Mouse (Mus musculus): ENCODE data around the gene 3110021N24Rik. TPM values are rescaled to one million over a fixed set of nuclear protein-coding genes. Genes with fewer than 3 reads are reported as not detected.

Gene 3110021N24Rik
- polyA plus RNA-seq, 1 experiment, result 0.11 TPM

DNA sequence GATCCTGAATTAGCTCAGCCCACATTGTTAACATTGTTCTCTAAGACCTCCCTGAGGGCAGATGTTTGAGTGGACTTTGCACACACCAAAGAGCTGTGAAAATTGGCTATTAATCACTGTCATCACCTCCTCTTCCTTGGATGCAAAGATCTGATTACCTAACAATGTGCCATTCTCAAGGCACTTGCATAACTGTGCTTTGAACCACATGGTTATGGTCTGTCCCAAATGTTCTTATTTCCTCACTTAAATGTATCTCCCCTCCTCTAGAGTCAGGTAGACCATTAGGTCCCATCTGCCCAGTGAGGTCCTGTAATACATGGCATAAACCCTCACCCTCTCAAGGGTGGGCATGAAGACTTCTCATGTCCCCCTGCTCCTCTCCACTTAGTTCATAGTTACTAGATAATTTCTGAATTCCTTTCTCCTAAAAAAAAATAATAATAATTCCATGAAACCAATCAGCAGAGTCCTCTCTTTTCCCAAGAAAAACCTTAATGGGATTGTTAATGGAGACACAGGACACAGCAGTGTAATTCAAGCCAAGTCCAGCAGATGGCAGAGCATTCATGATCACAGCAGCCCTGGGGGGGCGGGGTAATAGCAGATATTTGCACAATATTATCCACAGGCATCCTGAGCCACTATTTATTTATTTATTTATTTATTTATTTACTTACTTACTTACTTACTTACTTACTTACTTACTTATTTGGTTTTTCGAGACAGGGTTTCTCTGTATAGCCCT lies 78.8 kb downstream of the 3110021N24Rik start:
- peak; percentile 67 for DNase-seq (ENCODE audit: low read depth)
- TF ChIP-seq CTCF (IDR thresholded peaks at IDR 0.05; ENCODE audit: borderline replicate concordance, extremely low read depth, insufficient read depth, insufficient read length), result peak; percentile 71; the same call in 1 of the 2 replicates
- no peak for TF ChIP-seq POLR2A (IDR thresholded peaks at IDR 0.05; ENCODE audit: borderline replicate concordance, extremely low read depth, insufficient read depth, insufficient read length, poor library complexity, severe bottlenecking)

DNA sequence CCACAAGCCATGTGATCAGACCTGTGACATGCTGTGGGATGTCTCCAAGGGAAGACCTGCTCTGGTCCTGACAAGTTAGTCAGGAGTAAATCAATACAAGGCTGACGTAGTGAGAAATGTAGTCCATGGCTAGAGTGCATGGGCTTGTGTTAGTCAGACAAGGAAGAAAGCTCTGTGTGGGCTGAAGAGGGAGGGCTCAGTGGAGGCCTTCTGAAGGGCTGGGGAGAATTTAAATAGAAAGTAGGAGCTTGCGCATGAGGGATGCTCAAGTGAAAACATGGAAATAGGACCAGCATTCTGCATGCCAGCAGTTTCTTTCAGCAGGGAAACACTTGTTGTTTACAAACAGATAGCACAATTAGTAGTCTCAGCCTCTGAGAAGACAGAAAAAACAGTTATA lies 84.1 kb downstream of the 3110021N24Rik start:
- TF ChIP-seq POLR2A (IDR thresholded peaks at IDR 0.05; ENCODE audit: borderline replicate concordance, extremely low read depth, insufficient read depth, insufficient read length, poor library complexity, severe bottlenecking), result no peak
- no peak for DNase-seq (ENCODE audit: low read depth)

DNA sequence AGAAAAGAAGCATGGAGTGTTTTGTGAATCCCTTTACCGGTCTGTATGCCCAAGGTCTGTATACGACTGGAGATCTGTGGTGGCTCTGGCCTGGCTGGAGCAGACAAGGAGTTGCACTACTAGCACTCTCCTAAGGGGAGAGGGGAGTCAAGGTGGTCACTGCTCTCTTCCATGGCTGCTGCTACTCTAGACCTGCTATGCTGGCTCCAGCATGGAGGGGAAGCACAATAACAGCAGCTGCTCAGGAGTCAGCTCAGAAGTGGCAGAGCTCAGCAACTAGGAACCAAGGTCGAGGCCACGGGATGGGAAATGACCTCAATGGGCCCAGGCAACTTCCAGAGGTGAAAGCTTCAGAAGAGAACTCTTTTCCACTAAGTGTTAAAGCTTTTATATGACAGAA lies 91.7 kb downstream of the 3110021N24Rik start:
- no peak for DNase-seq (ENCODE audit: low read depth)
- no peak for TF ChIP-seq CTCF (IDR thresholded peaks at IDR 0.05; ENCODE audit: borderline replicate concordance, extremely low read depth, insufficient read depth, insufficient read length)
- TF ChIP-seq POLR2A (IDR thresholded peaks at IDR 0.05; ENCODE audit: borderline replicate concordance, extremely low read depth, insufficient read depth, insufficient read length, poor library complexity, severe bottlenecking), result no peak

DNA sequence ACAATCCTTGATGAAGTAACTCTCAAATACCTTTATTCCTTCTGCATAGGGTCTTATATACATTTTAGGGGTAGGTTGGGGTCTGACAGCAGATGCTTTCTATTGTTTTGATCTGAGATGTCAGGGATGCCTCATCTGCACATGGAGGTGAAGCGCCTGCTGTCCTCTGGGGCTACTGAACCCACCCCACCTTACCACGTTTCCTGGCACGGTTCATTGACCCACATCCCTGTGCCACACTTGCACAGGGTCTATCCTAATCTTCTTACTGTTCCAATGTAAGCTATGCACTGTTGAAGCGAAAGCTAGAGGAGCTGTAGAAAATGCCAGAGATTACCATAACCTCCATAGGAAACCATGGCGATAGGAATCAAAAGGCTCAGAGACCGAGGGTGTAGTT lies 92.1 kb downstream of the 3110021N24Rik start:
- no peak for DNase-seq (ENCODE audit: low read depth)
- TF ChIP-seq CTCF (IDR thresholded peaks at IDR 0.05; ENCODE audit: borderline replicate concordance, extremely low read depth, insufficient read depth, insufficient read length) (no peak), POLR2A (IDR thresholded peaks at IDR 0.05; ENCODE audit: borderline replicate concordance, extremely low read depth, insufficient read depth, insufficient read length, poor library complexity, severe bottlenecking) (no peak)

DNA sequence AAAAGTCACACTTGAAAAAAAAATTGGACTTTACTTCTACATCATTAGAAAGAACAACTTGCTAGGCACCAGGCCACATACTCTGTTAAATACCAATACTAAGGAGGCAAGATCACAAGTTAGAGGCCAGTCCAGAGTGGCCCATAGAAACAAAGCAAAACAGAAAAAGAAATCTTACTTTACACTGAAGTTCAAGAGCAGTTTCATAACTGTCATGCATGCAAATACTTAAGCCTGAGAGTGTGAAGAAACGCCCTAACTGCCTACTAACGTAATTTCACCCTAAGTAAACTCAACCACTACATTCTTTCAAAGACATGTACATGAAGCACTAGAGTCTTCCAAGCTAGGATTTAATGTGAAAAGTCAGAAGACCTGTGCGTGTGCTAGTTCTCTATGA lies 106.2 kb downstream of the 3110021N24Rik start:
- DNase-seq (ENCODE audit: low read depth), result no peak
- TF ChIP-seq POLR2A (IDR thresholded peaks at IDR 0.05; ENCODE audit: borderline replicate concordance, extremely low read depth, insufficient read depth, insufficient read length, poor library complexity, severe bottlenecking), result no peak
- no peak for TF ChIP-seq CTCF (IDR thresholded peaks at IDR 0.05; ENCODE audit: borderline replicate concordance, extremely low read depth, insufficient read depth, insufficient read length)

DNA sequence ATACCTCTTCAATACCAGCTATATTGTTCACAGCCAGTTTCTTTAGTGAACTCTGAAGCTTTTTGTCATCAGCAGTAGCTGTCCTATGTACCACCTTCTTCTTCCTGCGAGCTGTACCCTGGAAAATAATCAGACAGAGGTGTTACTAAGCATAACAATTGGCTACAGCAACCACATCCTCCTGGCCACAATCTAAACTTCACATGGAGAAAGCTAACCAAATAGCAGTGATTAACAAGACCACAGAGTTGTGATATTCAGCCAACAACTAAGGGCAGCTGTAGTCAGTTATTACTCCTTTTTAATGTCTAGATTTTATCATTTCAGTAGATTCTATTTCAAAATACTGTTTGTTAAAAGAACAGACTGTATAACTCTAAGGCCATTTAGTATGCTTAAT lies 106.6 kb downstream of the 3110021N24Rik start:
- no peak for DNase-seq (ENCODE audit: low read depth)
- TF ChIP-seq POLR2A (IDR thresholded peaks at IDR 0.05; ENCODE audit: borderline replicate concordance, extremely low read depth, insufficient read depth, insufficient read length, poor library complexity, severe bottlenecking) (no peak), CTCF (IDR thresholded peaks at IDR 0.05; ENCODE audit: borderline replicate concordance, extremely low read depth, insufficient read depth, insufficient read length) (no peak)

DNA sequence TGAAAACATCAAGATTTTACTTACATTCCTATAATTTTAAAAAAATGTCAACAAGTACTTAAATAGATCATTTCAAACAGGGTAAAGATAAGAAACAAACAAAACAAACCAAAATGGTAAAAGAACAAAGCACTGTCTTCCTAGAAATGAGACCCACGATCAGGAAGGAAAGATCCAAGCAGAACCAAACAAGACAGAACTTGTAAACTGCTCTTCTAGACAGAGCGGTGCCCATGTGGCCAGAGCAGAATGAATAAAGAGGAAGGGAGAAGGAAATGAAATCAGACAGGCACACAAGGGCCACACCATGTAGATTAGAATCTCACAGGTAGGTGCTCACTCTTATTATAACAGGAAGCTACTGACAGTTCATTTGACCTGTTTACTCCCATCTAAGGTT lies 107.2 kb downstream of the 3110021N24Rik start:
- TF ChIP-seq CTCF (IDR thresholded peaks at IDR 0.05; ENCODE audit: borderline replicate concordance, extremely low read depth, insufficient read depth, insufficient read length) (no peak), POLR2A (IDR thresholded peaks at IDR 0.05; ENCODE audit: borderline replicate concordance, extremely low read depth, insufficient read depth, insufficient read length, poor library complexity, severe bottlenecking) (no peak)
- no peak for DNase-seq (ENCODE audit: low read depth)

DNA sequence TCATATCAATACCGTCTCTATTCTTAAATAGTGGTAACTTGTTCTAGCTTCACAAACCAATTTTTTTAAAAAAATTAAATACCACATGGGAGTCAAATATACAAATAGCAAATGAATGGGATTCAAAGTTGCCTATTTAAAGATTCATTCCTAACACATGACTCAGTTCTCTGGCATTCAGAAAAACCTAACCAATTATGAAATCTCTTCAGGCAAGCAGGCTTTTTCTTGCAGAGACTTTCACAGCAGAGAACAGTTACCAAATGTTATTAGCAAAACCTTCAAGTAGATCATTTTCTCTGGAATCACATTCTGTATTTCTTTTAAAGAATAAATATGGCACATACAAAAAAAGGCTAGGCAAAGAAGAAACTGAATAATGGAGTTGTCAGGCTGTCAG lies 111.2 kb downstream of the 3110021N24Rik start:
- TF ChIP-seq CTCF (IDR thresholded peaks at IDR 0.05; ENCODE audit: borderline replicate concordance, extremely low read depth, insufficient read depth, insufficient read length) (no peak), POLR2A (IDR thresholded peaks at IDR 0.05; ENCODE audit: borderline replicate concordance, extremely low read depth, insufficient read depth, insufficient read length, poor library complexity, severe bottlenecking) (no peak)
- no peak for DNase-seq (ENCODE audit: low read depth)

Other genes starting within 250 kb of the 3110021N24Rik start
- gene Prpf38a, start 140.3 kb upstream of the 3110021N24Rik start, polyA plus RNA-seq (2012; rRNA removed), result 45.4 and 46.6 TPM in 2 replicates
- 1.6 and 3.0 TPM in 2 replicates for gene Orc1, start 140.2 kb upstream of the 3110021N24Rik start, polyA plus RNA-seq (2012; rRNA removed)
- 50.4 and 52.8 TPM in 2 replicates for gene Cc2d1b, start 99.7 kb upstream of the 3110021N24Rik start, polyA plus RNA-seq (2012; rRNA removed)
- gene Zfyve9, start 61.1 kb downstream of the 3110021N24Rik start, polyA plus RNA-seq (2012; rRNA removed), result 7.3 and 15.2 TPM in 2 replicates
- 113 and 134 TPM in 2 replicates for gene Btf3l4, start 114.0 kb downstream of the 3110021N24Rik start, polyA plus RNA-seq (2012; rRNA removed)
- 54.3 and 57.1 TPM in 2 replicates for gene Txndc12, start 115.0 kb downstream of the 3110021N24Rik start, polyA plus RNA-seq (2012; rRNA removed)
- gene Kti12, start 128.1 kb downstream of the 3110021N24Rik start, polyA plus RNA-seq (2012; rRNA removed), result 27.5 and 35.4 TPM in 2 replicates
- 0.10 and 0.26 TPM in 2 replicates for gene A730015C16Rik, start 129.0 kb downstream of the 3110021N24Rik start, polyA plus RNA-seq (2012; rRNA removed)
- 58.2 and 69.6 TPM in 2 replicates for gene Rab3b, start 159.4 kb downstream of the 3110021N24Rik start, polyA plus RNA-seq (2012; rRNA removed)

Data from brain, embryonic 14.5 days (tissue).